Mouse (Mus musculus) heart, embryonic 11.5 days (tissue): ENCODE measurements around the gene U90926. TPM values are rescaled to one million over a fixed set of nuclear protein-coding genes. Genes with fewer than 3 reads are reported as not detected.

Source experiments
- ATAC-seq: fragments of 200-750 bp; cut with Nextera tagmentation; replicated peaks from 2 replicates; pipeline ENCODE4 v1.8.0; 2017; ENCODE audit warnings: moderate library complexity; ENCODE audit not compliant: insufficient number of reproducible peaks, low FRiP score, low TSS enrichment
- H3K27ac ChIP-seq: fragments of 300-500 bp; sonication (generic); 2 replicates; pipeline ENCODE4 v1.5.1; 2014; ENCODE audit warnings: mild to moderate bottlenecking, low read depth, low read length
- H3K27me3 ChIP-seq: fragments of 300-500 bp; sonication (generic); 2 replicates; pipeline ENCODE4 v1.6.1; 2014; ENCODE audit warnings: mild to moderate bottlenecking, low read length, mixed read lengths; ENCODE audit not compliant: control insufficient read depth, insufficient read depth
- H3K36me3 ChIP-seq: fragments of 300-500 bp; sonication (generic); 2 replicates; pipeline ENCODE4 v1.6.1; 2014; ENCODE audit warnings: mild to moderate bottlenecking, low read length, moderate library complexity, mixed read lengths; ENCODE audit not compliant: control insufficient read depth, insufficient read depth
- H3K4me1 ChIP-seq: fragments of 300-500 bp; sonication (generic); 2 replicates; pipeline ENCODE4 v1.6.1; 2014; ENCODE audit warnings: low read length; ENCODE audit not compliant: control insufficient read depth, insufficient read depth
- H3K4me2 ChIP-seq: fragments of 300-500 bp; sonication (generic); 2 replicates; pipeline ENCODE4 v1.6.1; 2014; ENCODE audit warnings: mild to moderate bottlenecking, moderate library complexity
- H3K4me3 ChIP-seq: fragments of 300-500 bp; sonication (generic); 2 replicates; pipeline ENCODE4 v1.5.1; 2014; ENCODE audit warnings: low read depth, low read length
- H3K9ac ChIP-seq: fragments of 300-500 bp; sonication (generic); 2 replicates; pipeline ENCODE4 v1.6.1; 2014; ENCODE audit warnings: mild to moderate bottlenecking, low read depth, low read length, moderate library complexity
- H3K9me3 ChIP-seq: fragments of 300-500 bp; sonication (generic); replicated peaks from 2 replicates; pipeline ENCODE4 v1.6.1; 2016; ENCODE audit warnings: low read length; ENCODE audit not compliant: control insufficient read depth
- WGBS: fragments of 180-500 bp; shearing (Covaris S2); extraction: QIAGEN DNeasy Blood & Tissue Kit; methylation state at CpG from one replicate; pipeline ENCODE4 v1.1.7; 2014; ENCODE audit not compliant: insufficient replicate concordance; 5-methylcytosine and 5-hydroxymethylcytosine counted together
- polyA plus RNA-seq: library from polyadenylated mRNA; unstranded; fragments of >200 nt; fragmentation: Nextera tagmentation; extraction: Ambion mirVana; gene quantifications from 2 replicates; pipeline ENCODE4 v1.2.1, GENCODE M21; 2014

Gene U90926
- not detected in 2 replicates for polyA plus RNA-seq

GRCm38 (mm10) chr5:92215308-92215707, at the start of gene U90926:
U90926 (minus strand) TSS chr5:92215408.
- 86% methylated on average over 4 of the region's 4 CpGs for WGBS
- Histone ChIP-seq H3K4me1 (no peaks in the 10 kb centered on the region; the same call in 1 of the 2 replicates), H3K27me3 (no peaks in the 10 kb centered on the region), H3K4me3 (no peak within 1 kb of the TSS), H3K4me2 (no peak within 1 kb of the TSS), H3K9me3 (no peaks in the 10 kb centered on the region), H3K9ac (no peak within 1 kb of the TSS), H3K27ac (no peak within 1 kb of the TSS), H3K36me3 (no peaks in the 10 kb centered on the region)
- no peak for ATAC-seq

- H3K27ac ChIP-seq, result peak overlapping the region; percentile 50
- H3K4me1 ChIP-seq, result peaks cover 14% of the 10 kb centered on the region
- WGBS, result 30% methylated on average over 4 of the region's 4 CpGs
- no peak overlapping the region for H3K4me2 ChIP-seq
- H3K27me3 ChIP-seq, result no peaks in the 10 kb centered on the region
- ATAC-seq, result 0 out of 2 replicates have a peak, but pooled peaks have one; percentile 36
- no peak overlapping the region for H3K9ac ChIP-seq
- no peak overlapping the region for H3K4me3 ChIP-seq
- no peaks in the 10 kb centered on the region for H3K9me3 ChIP-seq
- H3K36me3 ChIP-seq, result no peaks in the 10 kb centered on the region
These were observed 48.7 kb upstream of the U90926 start for GRCm38 (mm10) chr5:92263761-92264359.

- Histone ChIP-seq H3K27ac (no peak overlapping the region), H3K9ac (no peak overlapping the region), H3K9me3 (no peaks in the 10 kb centered on the region), H3K4me3 (no peak overlapping the region), H3K36me3 (no peaks in the 10 kb centered on the region), H3K27me3 (no peaks in the 10 kb centered on the region), H3K4me1 (peaks cover 14% of the 10 kb centered on the region), H3K4me2 (no peak overlapping the region)
- ATAC-seq, result no peak
- 82% methylated on average over 8 of the region's 8 CpGs for WGBS
These were observed 47.4 kb upstream of the U90926 start for GRCm38 (mm10) chr5:92262646-92263045.

- no peak within 1 kb of the TSS for H3K9ac ChIP-seq
- 20% methylated on average over 6 of the region's 6 CpGs for WGBS
- ATAC-seq, result no peak
These were observed 41.0 kb upstream of the U90926 start, which contains the start of gene Ppef2 for GRCm38 (mm10) chr5:92256218-92256617. Ppef2 (minus strand) TSS chr5:92256278.

GRCm38 (mm10) chr5:92254476-92254875, 39.3 kb upstream of the U90926 start:
- Histone ChIP-seq H3K36me3 (no peaks in the 10 kb centered on the region), H3K9me3 (no peaks in the 10 kb centered on the region; the same call in 1 of the 2 replicates), H3K4me2 (no peak overlapping the region), H3K27ac (no peak overlapping the region), H3K27me3 (no peaks in the 10 kb centered on the region), H3K4me3 (no peak overlapping the region), H3K9ac (no peak overlapping the region), H3K4me1 (no peaks in the 10 kb centered on the region)
- ATAC-seq, result no peak
- WGBS, result 67% methylated on average over 6 of the region's 6 CpGs

More at GRCm38 (mm10) chr5:92256218-92256617, 41.0 kb upstream of the U90926 start, which contains the start of gene Ppef2:
- no peaks in the 10 kb centered on the region for H3K9me3 ChIP-seq
- H3K4me1 ChIP-seq, result no peaks in the 10 kb centered on the region
- H3K27ac ChIP-seq, result no peak within 1 kb of the TSS
- no peak within 1 kb of the TSS for H3K4me3 ChIP-seq
- H3K4me2 ChIP-seq, result no peak within 1 kb of the TSS
- no peaks in the 10 kb centered on the region for H3K27me3 ChIP-seq
- H3K36me3 ChIP-seq, result no peaks in the 10 kb centered on the region

- Histone ChIP-seq H3K27ac (no peak overlapping the region), H3K9me3 (no peaks in the 10 kb centered on the region; the same call in 1 of the 2 replicates), H3K9ac (no peak overlapping the region), H3K4me3 (no peak overlapping the region), H3K4me2 (peak overlapping the region; percentile 37; the same call in 1 of the 2 replicates), H3K4me1 (no peaks in the 10 kb centered on the region), H3K27me3 (no peaks in the 10 kb centered on the region), H3K36me3 (no peaks in the 10 kb centered on the region)
- ATAC-seq, result no peak
- 21% methylated on average over 18 of the region's 18 CpGs for WGBS
These were observed 37.7 kb upstream of the U90926 start for GRCm38 (mm10) chr5:92252797-92253343.

- no peaks in the 10 kb centered on the region for H3K4me1 ChIP-seq
- H3K9ac ChIP-seq, result no peak overlapping the region
- H3K27ac ChIP-seq, result no peak overlapping the region
- H3K36me3 ChIP-seq, result no peaks in the 10 kb centered on the region
- ATAC-seq, result no peak
- WGBS, result 82% methylated on average over 6 of the region's 6 CpGs
- no peak overlapping the region for H3K4me3 ChIP-seq
- H3K4me2 ChIP-seq, result no peak overlapping the region
- H3K9me3 ChIP-seq, result no peaks in the 10 kb centered on the region; the same call in 1 of the 2 replicates
- H3K27me3 ChIP-seq, result no peaks in the 10 kb centered on the region
These were observed 36.8 kb upstream of the U90926 start for GRCm38 (mm10) chr5:92252031-92252430.

- ATAC-seq, result no peak
- Histone ChIP-seq H3K4me3 (no peak overlapping the region), H3K36me3 (no peaks in the 10 kb centered on the region), H3K4me2 (no peak overlapping the region), H3K4me1 (no peaks in the 10 kb centered on the region), H3K27ac (no peak overlapping the region), H3K9ac (no peak overlapping the region), H3K27me3 (no peaks in the 10 kb centered on the region), H3K9me3 (no peaks in the 10 kb centered on the region; the same call in 1 of the 2 replicates)
- 78% methylated on average over 11 of the region's 11 CpGs for WGBS
These were observed 33.4 kb upstream of the U90926 start for GRCm38 (mm10) chr5:92248614-92249013.
